Mouse (Mus musculus) midbrain, postnatal 0 days (tissue): ENCODE results near the gene Trex2. TPM values are rescaled to one million over a fixed set of nuclear protein-coding genes. Genes with fewer than 3 reads are reported as not detected.
"Not testable (repeated sequence)": the region's sequence is repeated elsewhere in the genome, so short reads cannot be mapped to it uniquely, and the experiment has no call there.

Source experiments
- ATAC-seq: fragments of 200-750 bp; cut with Nextera tagmentation; 2 replicates; pipeline ENCODE4 v1.8.0; 2017; ENCODE audit warnings: moderate number of reproducible peaks, mild to moderate bottlenecking, moderate TSS enrichment, moderate library complexity; ENCODE audit not compliant: low FRiP score
- DNase-seq: peaks from one replicate; pipeline ENCODE4 v3.0.0-alpha.2; 2015; ENCODE audit warnings: low spot score
- H3K27ac ChIP-seq: fragments of 300-500 bp; sonication (generic); 2 replicates; pipeline ENCODE4 v1.5.1; 2014; ENCODE audit warnings: low read depth, mild to moderate bottlenecking, low read length, mixed read lengths
- H3K27me3 ChIP-seq: fragments of 300-500 bp; sonication (generic); 2 replicates; pipeline ENCODE4 v1.6.1; 2014; ENCODE audit warnings: low read length, control low read depth, mixed read lengths; ENCODE audit not compliant: insufficient read depth
- H3K36me3 ChIP-seq: fragments of 300-500 bp; sonication (generic); 2 replicates; pipeline ENCODE4 v1.6.1; 2014; ENCODE audit warnings: low read length, control low read depth, mixed read lengths; ENCODE audit not compliant: insufficient read depth
- H3K4me1 ChIP-seq: fragments of 300-500 bp; sonication (generic); 2 replicates; pipeline ENCODE4 v1.6.1; 2014; ENCODE audit warnings: mild to moderate bottlenecking, control low read depth, antibody characterized with exemption, low read length, mixed read lengths; ENCODE audit not compliant: insufficient read depth
- H3K4me2 ChIP-seq: fragments of 300-500 bp; sonication (generic); 2 replicates; pipeline ENCODE4 v1.6.1; 2014; ENCODE audit warnings: low read depth, mild to moderate bottlenecking, low read length, mixed read lengths; ENCODE audit not compliant: poor library complexity, severe bottlenecking
- H3K4me3 ChIP-seq: fragments of 300-500 bp; sonication (generic); 2 replicates; pipeline ENCODE4 v1.5.1; 2014; ENCODE audit warnings: low read depth, mild to moderate bottlenecking, low read length, moderate library complexity
- H3K9ac ChIP-seq: fragments of 300-500 bp; sonication (generic); replicated peaks from 2 replicates; pipeline ENCODE4 v1.6.1; 2014; ENCODE audit warnings: mild to moderate bottlenecking, low read length, moderate library complexity, mixed read lengths; ENCODE audit not compliant: poor library complexity, severe bottlenecking
- H3K9me3 ChIP-seq: fragments of 300-500 bp; sonication (generic); 2 replicates; pipeline ENCODE4 v1.6.1; 2016; ENCODE audit warnings: low read length, control low read depth
- CTCF ChIP-seq: IDR thresholded peaks from 2 replicates; pipeline ENCODE4 v1.5.1; 2016; ENCODE audit warnings: antibody characterized with exemption, mild to moderate bottlenecking
- WGBS: fragments of 180-500 bp; shearing (Covaris S2); extraction: QIAGEN DNeasy Blood & Tissue Kit; methylation state at CpG from one replicate; pipeline ENCODE4 v1.1.7; 2014; 5-methylcytosine and 5-hydroxymethylcytosine counted together
- polyA plus RNA-seq: library from polyadenylated mRNA; unstranded; fragments of >200 nt; fragmentation: Nextera tagmentation; extraction: Ambion mirVana; gene quantifications from 2 replicates; pipeline ENCODE4 v1.2.1, GENCODE M21; 2015
- total RNA-seq: library from RNA; depleted of rRNA; stranded (reverse); fragments of >200 nt; gene quantifications from 2 replicates; pipeline ENCODE4 v1.2.3, GENCODE M21; 2014

Gene Trex2
- total and polyA plus RNA-seq, 2 experiments from 2014 or later, result 1.3 TPM; not detected in 1

DNA sequence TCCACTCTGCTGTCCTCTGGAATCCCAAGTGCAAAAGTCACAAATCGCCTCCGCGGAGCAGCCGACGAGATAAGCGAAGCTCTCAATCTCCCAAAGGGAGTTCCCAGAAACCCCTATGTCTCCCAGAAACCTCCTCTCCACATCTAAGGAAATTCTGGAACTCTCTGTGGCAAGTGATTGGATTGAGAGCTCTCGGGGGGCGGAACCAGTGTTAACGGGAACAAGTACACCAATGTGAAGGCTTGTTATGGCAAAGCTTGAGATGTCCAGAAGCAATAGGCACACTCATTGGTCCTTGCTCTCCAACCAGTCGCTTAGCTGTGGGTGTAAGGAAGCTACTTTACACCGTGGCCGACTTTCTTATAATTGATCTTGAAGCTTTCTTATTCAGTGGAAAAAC, 33.5 kb downstream of the Trex2 start:
- no peak for ATAC-seq

DNA sequence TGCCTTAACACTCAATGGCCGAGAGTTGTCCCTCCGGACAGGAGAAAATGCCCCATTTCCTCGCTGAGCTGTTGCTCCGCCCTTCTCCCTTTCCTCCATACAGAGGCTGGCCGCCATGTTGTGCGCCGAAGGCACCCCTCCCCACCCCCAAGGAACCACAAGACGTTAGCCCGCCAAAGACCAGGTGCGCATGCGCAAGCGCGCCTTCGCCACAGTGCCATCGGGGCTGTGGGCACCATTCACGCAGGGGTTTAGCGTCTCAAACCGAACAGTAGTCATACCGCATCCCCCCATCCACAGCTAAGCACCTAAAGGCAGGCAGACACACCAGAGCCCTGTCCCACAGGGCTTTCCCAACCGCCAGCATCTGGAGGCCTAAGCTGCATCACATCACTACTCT, 34.2 kb downstream of the Trex2 start:
- no peak for DNase-seq
- no peak overlapping the region for H3K9ac ChIP-seq
- H3K27ac ChIP-seq, result no peak overlapping the region
- H3K9me3 ChIP-seq, result no peaks in the 10 kb centered on the region
- no peak overlapping the region for H3K4me3 ChIP-seq
- TF ChIP-seq CTCF, result no peak
- no peaks in the 10 kb centered on the region for H3K36me3 ChIP-seq
- 87% methylated on average over 20 of the region's 20 CpGs for WGBS
- H3K27me3 ChIP-seq, result no peaks in the 10 kb centered on the region
- no peak overlapping the region for H3K4me2 ChIP-seq
- no peak for ATAC-seq
- no peaks in the 10 kb centered on the region for H3K4me1 ChIP-seq

More for the DNA sequence above, 33.5 kb downstream of the Trex2 start:
- Histone ChIP-seq H3K4me3 (no peak overlapping the region), H3K9ac (no peak overlapping the region), H3K9me3 (no peaks in the 10 kb centered on the region), H3K27ac (no peak overlapping the region), H3K4me2 (no peak overlapping the region), H3K27me3 (no peaks in the 10 kb centered on the region), H3K36me3 (no peaks in the 10 kb centered on the region), H3K4me1 (no peaks in the 10 kb centered on the region)
- TF ChIP-seq CTCF, result no peak
- WGBS, result 92% methylated on average over 12 of the region's 12 CpGs
- no peak for DNase-seq

DNA sequence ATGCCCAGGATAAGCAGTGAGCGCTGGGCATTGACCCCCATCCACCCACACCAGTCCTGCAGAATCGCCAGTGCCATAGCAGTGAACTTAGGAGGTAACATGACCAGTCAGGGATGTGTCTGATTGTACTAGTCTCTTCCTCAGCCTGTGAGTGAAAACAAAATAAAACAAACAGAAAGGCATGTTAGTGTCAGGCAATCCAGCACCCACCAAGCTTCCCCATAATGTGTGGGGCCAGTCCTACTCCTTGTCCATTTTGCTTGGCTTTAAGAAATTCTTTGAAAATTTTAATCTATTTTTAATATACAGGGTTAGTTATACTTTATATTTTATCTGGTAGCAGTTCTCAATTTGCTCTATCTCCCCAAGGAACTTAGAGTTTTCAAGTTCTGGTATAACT, 36.5 kb downstream of the Trex2 start, which contains the start of gene Gm18336:
TSS of gene Gm18336 (minus strand) at position 101 of the 400 bp plus-strand sequence.
- not testable (repeated sequence) for H3K27ac ChIP-seq, H3K4me3 ChIP-seq, H3K36me3 ChIP-seq, H3K4me2 ChIP-seq, H3K9ac ChIP-seq, H3K4me1 ChIP-seq, DNase-seq, H3K27me3 ChIP-seq, ATAC-seq, H3K9me3 ChIP-seq
- 46% methylated on average over 1 of the region's 2 CpGs for WGBS

DNA sequence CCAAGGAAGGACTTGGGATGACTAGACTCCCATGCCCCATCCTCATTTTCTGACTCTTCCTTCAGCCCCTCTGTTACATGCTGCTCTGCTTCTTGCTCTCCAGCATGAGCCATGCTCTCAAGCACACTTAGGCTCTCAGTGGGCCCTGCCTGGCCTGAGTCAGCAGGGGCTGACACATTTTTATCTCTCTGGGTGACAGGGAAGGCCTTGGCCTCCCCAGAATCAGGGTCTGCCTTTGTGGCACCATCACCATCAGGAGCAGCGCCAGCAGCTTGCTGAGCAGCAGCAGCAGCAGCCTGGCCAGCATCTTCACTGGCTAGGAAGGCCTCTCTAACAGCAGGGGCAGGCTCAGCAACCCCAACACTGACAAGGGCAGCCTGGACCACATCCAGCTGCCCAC, 38.7 kb downstream of the Trex2 start:
- Histone ChIP-seq H3K36me3 (no peaks in the 10 kb centered on the region), H3K4me2 (no peak overlapping the region), H3K4me3 (no peak overlapping the region), H3K9ac (no peak overlapping the region), H3K27ac (no peak overlapping the region), H3K4me1 (no peaks in the 10 kb centered on the region), H3K27me3 (no peaks in the 10 kb centered on the region), H3K9me3 (no peaks in the 10 kb centered on the region)
- no peak for DNase-seq
- TF ChIP-seq CTCF, result no peak
- ATAC-seq, result no peak
- 100% methylated on average over 1 of the region's 1 CpGs for WGBS

DNA sequence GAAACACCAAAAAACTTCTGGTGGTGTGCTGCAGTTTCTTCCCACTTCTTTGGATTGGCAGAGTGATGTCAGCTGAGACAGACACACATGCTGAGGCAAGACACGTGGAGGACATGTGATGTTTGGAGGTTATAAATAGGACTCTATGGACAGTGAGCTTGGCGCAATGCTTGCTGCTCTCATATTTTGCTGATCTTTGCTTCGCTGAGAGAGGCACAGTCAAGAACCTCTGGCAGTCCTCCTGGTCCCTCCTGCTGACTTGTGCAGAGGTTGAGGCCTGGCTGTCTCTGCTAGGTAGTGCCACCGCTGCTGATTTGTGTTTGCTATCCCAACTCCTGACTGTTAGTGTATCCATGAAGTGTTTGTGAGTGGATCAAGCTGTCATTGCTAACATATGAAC, 43.7 kb downstream of the Trex2 start:
- no peak for ATAC-seq
- no peak for DNase-seq

DNA sequence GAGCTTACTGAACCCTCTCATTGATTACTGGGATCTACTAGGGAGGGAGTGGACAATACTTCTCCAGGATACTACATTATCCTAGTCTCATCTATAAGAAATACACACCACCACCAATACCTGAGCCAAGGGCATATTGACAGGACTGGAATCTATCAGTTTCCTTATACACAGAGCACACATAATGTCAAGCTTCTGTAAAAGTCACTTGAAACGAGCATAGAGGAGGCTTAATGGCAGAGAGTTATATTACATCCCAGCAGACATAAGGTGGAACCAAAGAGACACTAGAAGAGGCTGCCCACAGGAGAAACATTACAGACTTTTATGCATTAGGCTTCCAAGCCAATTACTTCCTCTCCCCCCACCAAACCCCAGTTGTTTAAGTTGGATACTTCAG, 50.2 kb downstream of the Trex2 start:
- Histone ChIP-seq H3K9me3 (no peaks in the 10 kb centered on the region), H3K9ac (no peak overlapping the region), H3K4me3 (no peak overlapping the region), H3K27ac (peak overlapping the region; percentile 65), H3K4me1 (no peaks in the 10 kb centered on the region), H3K36me3 (no peaks in the 10 kb centered on the region), H3K27me3 (no peaks in the 10 kb centered on the region), H3K4me2 (no peak overlapping the region)
- DNase-seq, result no peak
- TF ChIP-seq CTCF, result no peak
- WGBS, result 32% methylated on average over 1 of the region's 1 CpGs
- ATAC-seq, result no peak

More for the DNA sequence above, 43.7 kb downstream of the Trex2 start:
- Histone ChIP-seq H3K9me3 (no peaks in the 10 kb centered on the region), H3K4me3 (no peak overlapping the region), H3K9ac (no peak overlapping the region), H3K27ac (no peak overlapping the region), H3K4me1 (no peaks in the 10 kb centered on the region), H3K27me3 (no peaks in the 10 kb centered on the region), H3K36me3 (no peaks in the 10 kb centered on the region), H3K4me2 (no peak overlapping the region)
- 88% methylated on average over 4 of the region's 4 CpGs for WGBS
- no peak for TF ChIP-seq CTCF
